Mouse (Mus musculus) G1E-ER4 (cell line): ENCODE results near the gene Etl4. TPM values are rescaled to one million over a fixed set of nuclear protein-coding genes. Genes with fewer than 3 reads are reported as not detected.

Source experiments
- GATA1 ChIP-seq: IDR thresholded peaks from one replicate; pipeline ENCODE4 v1.8.0; 2012; ENCODE audit warnings: low read length, inconsistent platforms
- polyA plus RNA-seq: library from polyadenylated mRNA; stranded (reverse); fragments of >175 nt; gene quantifications from 2 replicates; pipeline ENCODE4 v1.2.3, GENCODE M21; 2012

The Etl4 gene
- polyA plus RNA-seq, 1 experiment = not detected

- TF ChIP-seq GATA1 = no peak
These were observed 366.5 kb downstream of the Etl4 start for GRCm38 (mm10) chr2:20276124-20276523.

GRCm38 (mm10) chr2:20281903-20282302 lies 372.3 kb downstream of the Etl4 start:
- TF ChIP-seq GATA1 = no peak

GRCm38 (mm10) chr2:20284425-20284824 lies 374.8 kb downstream of the Etl4 start:
- TF ChIP-seq GATA1 = no peak

GRCm38 (mm10) chr2:20290982-20291740 lies 381.6 kb downstream of the Etl4 start:
- TF ChIP-seq GATA1 = no peak

GRCm38 (mm10) chr2:20291741-20292110 lies 382.1 kb downstream of the Etl4 start:
- no peak for TF ChIP-seq GATA1

- TF ChIP-seq GATA1 = no peak
These were observed 383.8 kb downstream of the Etl4 start for GRCm38 (mm10) chr2:20293336-20293735.

- TF ChIP-seq GATA1 = no peak
These were observed 385.0 kb downstream of the Etl4 start for GRCm38 (mm10) chr2:20294596-20294995.

- TF ChIP-seq GATA1 = no peak
These were observed 392.9 kb downstream of the Etl4 start for GRCm38 (mm10) chr2:20302517-20302916.

- no peak for TF ChIP-seq GATA1
These were observed 415.4 kb downstream of the Etl4 start for GRCm38 (mm10) chr2:20324954-20325353.

GRCm38 (mm10) chr2:20336176-20336575 lies 426.6 kb downstream of the Etl4 start:
- no peak for TF ChIP-seq GATA1

GRCm38 (mm10) chr2:20339016-20339734 lies 429.6 kb downstream of the Etl4 start:
- TF ChIP-seq GATA1 = no peak

GRCm38 (mm10) chr2:20339919-20340318 lies 430.3 kb downstream of the Etl4 start:
- TF ChIP-seq GATA1 = no peak

- no peak for TF ChIP-seq GATA1
These were observed 437.3 kb downstream of the Etl4 start for GRCm38 (mm10) chr2:20346873-20347272.

- TF ChIP-seq GATA1 = no peak
These were observed 439.7 kb downstream of the Etl4 start for GRCm38 (mm10) chr2:20349268-20349667.

- TF ChIP-seq GATA1 = no peak
These were observed 443.2 kb downstream of the Etl4 start for GRCm38 (mm10) chr2:20352796-20353195.

- TF ChIP-seq GATA1 = no peak
These were observed 467.4 kb downstream of the Etl4 start for GRCm38 (mm10) chr2:20377026-20377425.

- TF ChIP-seq GATA1 = no peak
These were observed 484.5 kb downstream of the Etl4 start for GRCm38 (mm10) chr2:20394083-20394482.
